9 mouse cellular contexts compared by ENCODE assay signal in genomic region chr4:126655356-126655755, GRCm38 (mm10). TPM values are rescaled to one million over a fixed set of nuclear protein-coding genes. Genes with fewer than 3 reads are reported as not detected.
DNase-seq lines count a peak whose midpoint lies in the region; ATAC-seq lines count a peak whose summit lies in the region.
"Had no signal": no experiment of that assay in that cellular context is flagged by ENCODE, and none has a peak within 500 bp of the region (broad histone marks: within the 10 kb centered on the region; RNA-seq: fewer than 3 reads in every experiment).

No protein-coding gene starts in this region.

- no peaks in the 10 kb centered on the region; the same call in 1 of the 2 replicates for H3K27me3 ChIP-seq in forebrain, embryonic 10.5 days (ENCODE audit: poor library complexity, severe bottlenecking)
- H3K27me3 ChIP-seq in forebrain, embryonic 12.5 days, result peaks cover 18% of the 10 kb centered on the region
- H3K27me3 ChIP-seq: lung, embryonic 15.5 days had no signal

- ATAC-seq in forebrain, embryonic 12.5 days (ENCODE audit: low FRiP score), result no peak
- no peak for ATAC-seq in erythroid progenitor cell, adult 5-6 weeks (replicated peaks; ENCODE audit: low FRiP score, poor library complexity, severe bottlenecking)

- peak; percentile 55 for DNase-seq in forebrain, embryonic 10.5 days (ENCODE audit: extremely low spot score, low spot score)
- DNase-seq in lung, postnatal 4 days, result peak; percentile 27
- DNase-seq in lung, adult 18-20 months, result no peak
- peak; percentile 85 to 89 for DNase-seq in kidney, postnatal 4 days
- DNase-seq in thymus, postnatal 0 days (ENCODE audit: low spot score), result peak; percentile 52
- DNase-seq in natural killer cell, adult 2 months (ENCODE audit: low spot score in 2 of 2), result no peak

- no peaks in the 10 kb centered on the region for H3K36me3 ChIP-seq in forebrain, embryonic 10.5 days (replicated peaks)
- no peaks in the 10 kb centered on the region for H3K36me3 ChIP-seq in forebrain, embryonic 12.5 days (replicated peaks)
- H3K36me3 ChIP-seq: lung, embryonic 15.5 days had no signal

- 16% methylated on average over 9 of the region's 9 CpGs for WGBS in forebrain, embryonic 10.5 days
- 16% methylated on average over 9 of the region's 9 CpGs for whole genome bisulfite sequencing in forebrain, embryonic 12.5 days

- no peaks in the 10 kb centered on the region for H3K9me3 ChIP-seq in forebrain, embryonic 10.5 days
- H3K9me3 ChIP-seq in forebrain, embryonic 12.5 days, result no peaks in the 10 kb centered on the region
- H3K9me3 ChIP-seq: lung, embryonic 15.5 days had no signal

- H3K4me3 ChIP-seq in forebrain, embryonic 10.5 days, result no peak overlapping the region
- H3K4me3 ChIP-seq in forebrain, embryonic 12.5 days (replicated peaks), result no peak overlapping the region
- H3K4me3 ChIP-seq: lung, embryonic 15.5 days had no signal

- no peak overlapping the region for H3K9ac ChIP-seq in forebrain, embryonic 12.5 days
- H3K9ac ChIP-seq: lung, embryonic 15.5 days had no signal

- H3K4me1 ChIP-seq in forebrain, embryonic 10.5 days, result no peaks in the 10 kb centered on the region
- H3K4me1 ChIP-seq in forebrain, embryonic 12.5 days, result no peaks in the 10 kb centered on the region
- H3K4me1 ChIP-seq: lung, embryonic 15.5 days had no signal

- no peak overlapping the region for H3K4me2 ChIP-seq in forebrain, embryonic 12.5 days
- H3K4me2 ChIP-seq: lung, embryonic 15.5 days had no signal

- no peak overlapping the region for H3K27ac ChIP-seq in forebrain, embryonic 10.5 days
- H3K27ac ChIP-seq in forebrain, embryonic 12.5 days, result no peak overlapping the region
- H3K27ac ChIP-seq: lung, embryonic 15.5 days had no signal

RNA-seq across cellular contexts. Expression of gene Psmb2, which starts 22.1 kb away (rescaled TPM):
- 588 and 605 TPM in 2 replicates for polyA plus RNA-seq in forebrain, embryonic 10.5 days (2016; fragmentation: Nextera tagmentation; extraction: Ambion mirVana)
- polyA plus RNA-seq in forebrain, embryonic 12.5 days (2016; fragmentation: Nextera tagmentation; extraction: Ambion mirVana), result 472 and 480 TPM in 2 replicates
- polyA plus RNA-seq in thymus, postnatal 0 days (2015; fragmentation: Nextera tagmentation; extraction: Ambion mirVana), result 566 and 594 TPM in 2 replicates
- 78.2 and 88.0 TPM in 2 replicates for total RNA-seq in erythroid progenitor cell, adult 5-6 weeks (2015; ENCODE audit: low replicate concordance)
- total RNA-seq in erythroid progenitor cell, adult 5-6 weeks (2017; ENCODE audit: low replicate concordance), result 11.7 and 47.1 TPM in 2 replicates

RNA-seq across cellular contexts. Expression of gene 5730409E04Rik, which starts 45.7 kb away (rescaled TPM):
- polyA plus RNA-seq in forebrain, embryonic 10.5 days (2016; fragmentation: Nextera tagmentation; extraction: Ambion mirVana), result 0.94 and 1.3 TPM in 2 replicates
- polyA plus RNA-seq in forebrain, embryonic 12.5 days (2016; fragmentation: Nextera tagmentation; extraction: Ambion mirVana), result 1.3 and 2.6 TPM in 2 replicates
- polyA plus RNA-seq in thymus, postnatal 0 days (2015; fragmentation: Nextera tagmentation; extraction: Ambion mirVana), result 1.1 and 1.7 TPM in 2 replicates
- total RNA-seq in erythroid progenitor cell, adult 5-6 weeks (2015; ENCODE audit: low replicate concordance), result not detected in 2 replicates
- 0.39 TPM in 1 of 2 replicates, not detected in the other for total RNA-seq in erythroid progenitor cell, adult 5-6 weeks (2017; ENCODE audit: low replicate concordance)

Comparison
In these comparisons a context has a peak if more than half of its experiments do, and no peak if none do; other contexts are left out.
1. DNase-seq: peak in forebrain, embryonic 10.5 days (single experiment), lung, postnatal 4 days (2 of 2), kidney, postnatal 4 days (2 of 2) and thymus, postnatal 0 days (single experiment); none in lung, adult 18-20 months (0 of 2) and natural killer cell, adult 2 months (0 of 2).